Mouse (Mus musculus) small intestine, adult 2 months (tissue): ENCODE data around the gene Ap2a1.

ENCODE experiments used
- CTCF ChIP-seq: fragments of 200-500 bp; IDR thresholded peaks from 2 replicates; pipeline ENCODE4 v1.5.1; 2012; ENCODE audit warnings: low read depth, mild to moderate bottlenecking, control low read depth, inconsistent platforms, low read length, moderate library complexity, mixed read lengths; ENCODE audit not compliant: insufficient replicate concordance, insufficient read length; ENCODE audit errors: extremely low read depth
- POLR2A ChIP-seq: fragments of 200-500 bp; IDR thresholded peaks from 2 replicates; pipeline ENCODE4 v1.6.1; 2012; ENCODE audit warnings: low read depth, mild to moderate bottlenecking, control low read depth, inconsistent platforms, low read length, moderate library complexity

- TF ChIP-seq CTCF (no peak), POLR2A (no peak)
These were observed 77.6 kb downstream of the Ap2a1 start for GRCm38 (mm10) chr7:44851625-44852234.
